Mouse (Mus musculus) liver, postnatal 0 days (tissue): ENCODE data around the gene Wscd2.

Source experiments
- CTCF ChIP-seq: sonication (generic); IDR thresholded peaks from 2 replicates; pipeline ENCODE4 v1.5.1; 2016; ENCODE audit warnings: antibody characterized with exemption, low read depth
- EP300 ChIP-seq: IDR thresholded peaks from 2 replicates; pipeline ENCODE4 v1.6.1; 2016; ENCODE audit warnings: antibody characterized with exemption, low read depth, mild to moderate bottlenecking

DNA sequence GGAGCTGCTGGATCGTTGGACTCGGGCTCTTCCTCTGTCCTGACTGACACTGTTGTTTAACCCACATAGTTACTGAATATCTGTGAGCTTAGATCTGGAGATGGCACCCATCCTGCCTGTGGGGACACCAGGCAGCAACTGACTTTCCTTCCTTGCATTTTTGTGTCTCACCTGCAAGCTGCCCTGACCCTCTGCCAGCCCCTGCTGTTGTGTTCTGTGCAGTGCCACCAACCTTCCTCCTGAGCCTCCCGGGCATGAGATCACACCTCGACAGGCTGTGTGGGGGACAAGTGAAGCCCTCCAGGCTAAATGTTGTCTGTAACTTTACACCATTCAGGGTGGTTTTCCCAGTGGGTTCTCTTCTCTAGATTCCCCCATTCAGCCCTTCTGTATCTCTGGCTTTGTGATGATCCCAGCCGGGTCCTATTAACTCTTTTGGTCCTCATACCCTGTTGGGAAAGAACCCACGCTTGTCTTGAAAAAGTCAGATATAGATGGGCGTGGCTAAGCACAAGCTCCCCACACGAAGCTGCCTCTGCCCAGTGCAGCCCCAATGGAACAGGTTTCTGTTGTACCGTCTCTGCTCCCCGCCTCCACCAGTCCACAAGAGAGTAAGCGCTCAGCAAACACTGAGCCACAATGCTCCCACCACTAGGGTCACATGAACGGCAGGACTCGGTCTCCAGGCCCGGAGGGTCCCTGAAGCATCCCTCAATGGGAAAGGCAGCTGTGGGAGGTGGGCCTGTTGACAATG lies 26.2 kb downstream of the Wscd2 start:
- TF ChIP-seq CTCF (no peak), EP300 (no peak)
